Mouse (Mus musculus) liver, adult 2 months (tissue): Measurements from ENCODE around the gene Frem1. TPM values are rescaled to one million over a fixed set of nuclear protein-coding genes. Genes with fewer than 3 reads are reported as not detected.
A peak's percentile ranks its signal among the peaks of the same experiment; 100 is the strongest.

Source experiments
- DNase-seq: peaks from one replicate; pipeline ENCODE4 v3.0.0-alpha.2; 2011; ENCODE audit warnings: low read depth, low spot score; ENCODE audit errors: extremely low read depth
- H3K27ac ChIP-seq: fragments of 200-500 bp; replicated peaks from 2 replicates; pipeline ENCODE4 v1.5.1; 2012; ENCODE audit warnings: low read depth, mild to moderate bottlenecking, control low read depth, inconsistent platforms, low read length; ENCODE audit not compliant: insufficient read depth
- H3K27me3 ChIP-seq: fragments of 200-500 bp; 2 replicates; pipeline ENCODE4 v1.6.1; 2012; ENCODE audit warnings: mild to moderate bottlenecking, moderate library complexity, low read length, inconsistent platforms; ENCODE audit not compliant: control insufficient read depth, insufficient read depth
- H3K36me3 ChIP-seq: fragments of 200-500 bp; 2 replicates; pipeline ENCODE4 v1.6.1; 2012; ENCODE audit warnings: low read length, inconsistent platforms; ENCODE audit not compliant: control insufficient read depth, insufficient read depth
- H3K4me1 ChIP-seq: fragments of 200-500 bp; 2 replicates; pipeline ENCODE4 v1.6.1; 2011; ENCODE audit warnings: low read length; ENCODE audit not compliant: control insufficient read depth, insufficient read depth
- H3K4me3 ChIP-seq: fragments of 200-500 bp; 2 replicates; pipeline ENCODE4 v1.5.1; 2011; ENCODE audit warnings: low read depth, mild to moderate bottlenecking, control low read depth, low read length, moderate library complexity; ENCODE audit not compliant: insufficient read depth
- H3K79me2 ChIP-seq: fragments of 200-500 bp; 2 replicates; pipeline ENCODE4 v1.6.1; 2012; ENCODE audit warnings: inconsistent platforms, mild to moderate bottlenecking, low read length, moderate library complexity; ENCODE audit not compliant: control insufficient read depth, insufficient read depth
- H3K9ac ChIP-seq: fragments of 200-500 bp; 2 replicates; pipeline ENCODE4 v1.6.1; 2012; ENCODE audit warnings: low read depth, mild to moderate bottlenecking, control low read depth, inconsistent platforms, low read length
- CTCF ChIP-seq: fragments of 200-500 bp; IDR thresholded peaks from 2 replicates; pipeline ENCODE4 v1.5.1; 2011; ENCODE audit warnings: low read depth, low read length, control low read depth
- POLR2A ChIP-seq: fragments of 200-500 bp; IDR thresholded peaks from 2 replicates; pipeline ENCODE4 v1.6.1; 2011; ENCODE audit warnings: low read length, control low read depth; ENCODE audit not compliant: insufficient read depth; ENCODE audit errors: extremely low read depth
- WGBS: fragments of 180-500 bp; shearing (Covaris S2); methylation state at CpG from one replicate; pipeline ENCODE4 v1.1.7; 2018; 5-methylcytosine and 5-hydroxymethylcytosine counted together
- polyA plus RNA-seq: library from polyadenylated mRNA; depleted of rRNA; stranded (reverse); fragments of >200 nt; gene quantifications from 2 replicates; pipeline ENCODE4 v1.2.3, GENCODE M21; 2012
- total RNA-seq: library from RNA; depleted of rRNA; stranded (reverse); fragments of >200 nt; gene quantifications from 2 replicates; pipeline ENCODE4 v1.2.3, GENCODE M21; 2014

Gene Frem1
- total and polyA plus RNA-seq, 2 experiments, result 0.31 to 0.65 TPM

DNA sequence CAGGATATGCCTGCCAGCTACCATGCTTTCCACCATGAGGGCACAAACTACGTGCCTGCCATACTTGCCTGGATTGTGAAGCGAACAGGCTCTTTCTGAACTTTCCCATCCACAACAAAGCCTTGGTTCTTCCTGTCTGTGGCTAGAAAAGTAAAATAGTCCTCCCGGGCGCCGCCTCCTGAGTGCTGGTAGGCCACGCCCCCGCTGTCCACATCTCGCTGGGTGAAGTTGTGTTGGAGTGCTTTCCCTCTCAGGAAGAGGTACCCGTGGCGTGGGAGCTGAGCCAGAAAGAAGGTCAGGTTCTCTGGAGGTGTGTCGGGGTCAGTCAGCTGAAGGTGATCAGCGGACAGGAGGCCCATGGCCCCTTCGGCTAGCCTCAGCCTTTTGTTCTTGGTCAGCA lies 111.9 kb downstream of the Frem1 start:
- Histone ChIP-seq H3K27me3 (no peaks in the 10 kb centered on the region), H3K4me3 (no peak overlapping the region), H3K9ac (no peak overlapping the region), H3K4me1 (no peaks in the 10 kb centered on the region), H3K36me3 (no peaks in the 10 kb centered on the region), H3K79me2 (no peaks in the 10 kb centered on the region), H3K27ac (no peak overlapping the region)
- TF ChIP-seq POLR2A (no peak), CTCF (no peak)
- DNase-seq, result no peak
- 81% methylated on average over 13 of the region's 13 CpGs for WGBS

DNA sequence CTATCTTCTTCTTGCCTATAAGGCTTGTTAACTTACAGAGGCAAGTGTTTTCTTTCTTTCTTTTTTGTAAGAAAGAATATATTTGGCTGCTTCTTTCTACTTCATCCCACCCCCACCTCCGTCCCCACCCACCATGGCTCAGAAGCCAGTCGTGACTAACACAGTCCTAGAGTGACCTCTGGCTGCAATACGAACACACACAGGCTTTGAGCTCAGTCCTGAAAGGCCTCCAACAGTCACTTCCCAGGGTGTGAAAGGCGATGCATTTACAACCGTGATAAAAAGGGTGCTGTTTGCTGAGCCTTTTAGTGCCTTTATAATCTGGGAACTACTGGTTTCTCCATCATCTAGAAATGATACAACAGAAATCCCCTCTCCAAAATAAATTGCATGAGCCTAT lies 117.8 kb downstream of the Frem1 start:
- no peak overlapping the region for H3K4me3 ChIP-seq
- no peak for DNase-seq
- WGBS, result 22% methylated on average over 5 of the region's 5 CpGs

DNA sequence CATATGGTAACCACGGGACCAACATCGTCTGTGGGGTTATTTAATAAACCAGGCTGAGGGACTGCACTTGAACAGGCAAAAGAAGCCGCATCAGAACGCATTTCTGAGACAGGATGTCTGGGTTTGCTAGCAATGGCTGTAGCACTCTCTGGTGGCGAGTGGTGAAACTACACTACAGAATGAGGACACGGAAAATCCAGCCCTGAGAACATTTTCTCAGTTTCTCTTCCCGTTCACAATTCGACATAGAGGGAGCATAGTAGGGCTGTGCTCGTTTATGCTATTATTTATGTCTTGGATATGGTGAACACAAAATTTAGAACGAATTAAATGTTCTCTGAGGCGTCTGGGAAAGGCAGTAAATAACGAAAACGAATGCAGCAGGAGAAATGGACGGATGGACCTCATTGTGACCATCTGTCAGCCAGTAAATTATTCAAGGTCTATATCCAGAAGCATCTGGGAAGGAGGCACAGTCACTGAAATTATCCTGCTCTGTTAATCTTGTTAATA lies 118.4 kb downstream of the Frem1 start:
- DNase-seq, result peak; percentile 26
- no peaks in the 10 kb centered on the region for H3K36me3 ChIP-seq
- no peak overlapping the region for H3K9ac ChIP-seq
- H3K79me2 ChIP-seq, result no peaks in the 10 kb centered on the region
- 0 out of 2 replicates have a peak overlapping the region, but pooled peaks have one; percentile 13 for H3K4me3 ChIP-seq
- H3K4me1 ChIP-seq, result no peaks in the 10 kb centered on the region
- no peak overlapping the region for H3K27ac ChIP-seq
- TF ChIP-seq CTCF, result peak; percentile 71
- no peak for TF ChIP-seq POLR2A
- 14% methylated on average over 14 of the region's 14 CpGs for WGBS
- no peaks in the 10 kb centered on the region for H3K27me3 ChIP-seq

More for the DNA sequence above, 117.8 kb downstream of the Frem1 start:
- Histone ChIP-seq H3K9ac (no peak overlapping the region), H3K4me1 (no peaks in the 10 kb centered on the region), H3K36me3 (no peaks in the 10 kb centered on the region), H3K27me3 (no peaks in the 10 kb centered on the region), H3K27ac (no peak overlapping the region), H3K79me2 (no peaks in the 10 kb centered on the region)
- peak; percentile 48; the same call in 1 of the 2 replicates for TF ChIP-seq CTCF
- no peak for TF ChIP-seq POLR2A

- no peak for DNase-seq
- H3K27ac ChIP-seq, result no peak overlapping the region
- no peaks in the 10 kb centered on the region for H3K4me1 ChIP-seq
- no peak overlapping the region for H3K4me3 ChIP-seq
- H3K27me3 ChIP-seq, result no peaks in the 10 kb centered on the region
- H3K36me3 ChIP-seq, result no peaks in the 10 kb centered on the region
- H3K9ac ChIP-seq, result no peak overlapping the region
- TF ChIP-seq CTCF (no peak), POLR2A (no peak)
- H3K79me2 ChIP-seq, result no peaks in the 10 kb centered on the region
- 51% methylated on average over 5 of the region's 5 CpGs for WGBS
These were observed 122.1 kb downstream of the Frem1 start for GRCm38 (mm10) chr4:82930079-82930478.

DNA sequence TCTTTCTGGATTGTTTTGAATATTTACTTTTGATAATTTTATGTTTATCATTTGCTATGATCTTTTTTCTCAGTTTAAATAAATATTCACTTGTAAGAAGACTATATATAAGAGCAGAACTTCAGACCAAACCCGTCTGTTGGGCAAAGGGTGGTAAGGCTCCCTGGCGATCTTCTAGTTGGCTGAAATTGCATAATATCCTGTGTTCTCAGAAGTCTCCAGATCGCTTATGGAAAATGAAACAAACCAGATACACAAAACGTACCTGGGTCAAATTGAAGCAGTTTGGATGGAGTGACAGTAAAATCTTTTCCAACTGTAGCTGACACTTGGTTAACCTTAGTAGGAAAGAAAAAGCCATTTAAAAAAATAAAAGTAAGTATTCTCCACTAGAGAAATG lies 130.2 kb downstream of the Frem1 start:
- Histone ChIP-seq H3K27me3 (no peaks in the 10 kb centered on the region), H3K36me3 (no peaks in the 10 kb centered on the region), H3K27ac (no peak overlapping the region), H3K4me1 (no peaks in the 10 kb centered on the region), H3K4me3 (no peak overlapping the region), H3K9ac (no peak overlapping the region), H3K79me2 (no peaks in the 10 kb centered on the region)
- TF ChIP-seq CTCF, result no peak
- no peak for TF ChIP-seq POLR2A
- WGBS, result 53% methylated on average over 4 of the region's 4 CpGs
- DNase-seq, result no peak

DNA sequence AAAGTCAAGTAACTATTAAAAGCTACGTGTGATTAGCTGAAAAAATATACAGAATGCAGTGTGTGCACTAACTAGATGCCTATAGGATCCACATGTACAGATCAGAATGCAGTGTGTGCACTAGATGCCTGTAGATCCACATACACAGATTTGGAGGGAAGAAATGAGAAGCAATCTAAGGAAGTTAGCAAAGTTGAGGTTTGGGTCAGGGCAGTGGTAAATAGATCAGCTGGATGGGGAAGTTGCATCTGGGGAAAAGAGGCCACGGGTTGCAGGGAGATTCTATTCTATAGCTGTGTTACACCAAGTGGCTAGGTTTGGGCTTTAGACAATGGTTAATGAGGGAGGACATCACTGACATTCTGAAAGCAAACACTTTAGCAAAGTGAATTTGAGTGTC lies 133.5 kb downstream of the Frem1 start:
- H3K4me1 ChIP-seq, result no peaks in the 10 kb centered on the region
- DNase-seq, result no peak
- no peaks in the 10 kb centered on the region for H3K27me3 ChIP-seq
- no peaks in the 10 kb centered on the region for H3K79me2 ChIP-seq
- H3K4me3 ChIP-seq, result no peak overlapping the region
- H3K27ac ChIP-seq, result no peak overlapping the region
- H3K36me3 ChIP-seq, result no peaks in the 10 kb centered on the region
- no peak for TF ChIP-seq POLR2A
- no peak for TF ChIP-seq CTCF
- H3K9ac ChIP-seq, result no peak overlapping the region
- 60% methylated on average over 2 of the region's 2 CpGs for WGBS
